Mouse (Mus musculus) intestine, embryonic 15.5 days (tissue): Measurements from ENCODE around the gene AI413582. TPM values are rescaled to one million over a fixed set of nuclear protein-coding genes. Genes with fewer than 3 reads are reported as not detected.
A peak's percentile ranks its signal among the peaks of the same experiment; 100 is the strongest.

Source experiments
- ATAC-seq: fragments of 200-750 bp; cut with Nextera tagmentation; 2 replicates; pipeline ENCODE4 v1.8.0; 2017; ENCODE audit warnings: moderate TSS enrichment, moderate library complexity
- H3K27ac ChIP-seq: fragments of 300-500 bp; sonication (generic); 2 replicates; pipeline ENCODE4 v1.5.1; 2015; ENCODE audit warnings: mild to moderate bottlenecking, inconsistent platforms
- H3K27me3 ChIP-seq: fragments of 300-500 bp; sonication (generic); replicated peaks from 2 replicates; pipeline ENCODE4 v1.6.1; 2015; ENCODE audit warnings: inconsistent platforms
- H3K36me3 ChIP-seq: fragments of 300-500 bp; sonication (generic); 2 replicates; pipeline ENCODE4 v1.6.1; 2015; ENCODE audit warnings: inconsistent platforms
- H3K4me1 ChIP-seq: fragments of 300-500 bp; sonication (generic); replicated peaks from 2 replicates; pipeline ENCODE4 v1.6.1; 2015; ENCODE audit warnings: inconsistent platforms
- H3K4me2 ChIP-seq: fragments of 300-500 bp; sonication (generic); replicated peaks from 2 replicates; pipeline ENCODE4 v1.6.1; 2015; ENCODE audit warnings: mild to moderate bottlenecking, inconsistent platforms
- H3K4me3 ChIP-seq: fragments of 300-500 bp; sonication (generic); replicated peaks from 2 replicates; pipeline ENCODE4 v1.5.1; 2015; ENCODE audit warnings: inconsistent platforms
- H3K9ac ChIP-seq: fragments of 300-500 bp; sonication (generic); 2 replicates; pipeline ENCODE4 v1.6.1; 2015; ENCODE audit warnings: inconsistent platforms
- H3K9me3 ChIP-seq: fragments of 300-500 bp; sonication (generic); 2 replicates; pipeline ENCODE4 v1.6.1; 2016; ENCODE audit warnings: inconsistent platforms
- WGBS: fragments of 180-500 bp; shearing (Covaris S2); methylation state at CpG from one replicate; pipeline ENCODE4 v1.1.7; 2015; 5-methylcytosine and 5-hydroxymethylcytosine counted together
- polyA plus RNA-seq: library from polyadenylated mRNA; unstranded; fragments of >200 nt; fragmentation: Nextera tagmentation; extraction: Ambion mirVana; gene quantifications from 2 replicates; pipeline ENCODE4 v1.2.1, GENCODE M21; 2015

Gene AI413582
- 29.7 and 38.2 TPM in 2 replicates for polyA plus RNA-seq

DNA sequence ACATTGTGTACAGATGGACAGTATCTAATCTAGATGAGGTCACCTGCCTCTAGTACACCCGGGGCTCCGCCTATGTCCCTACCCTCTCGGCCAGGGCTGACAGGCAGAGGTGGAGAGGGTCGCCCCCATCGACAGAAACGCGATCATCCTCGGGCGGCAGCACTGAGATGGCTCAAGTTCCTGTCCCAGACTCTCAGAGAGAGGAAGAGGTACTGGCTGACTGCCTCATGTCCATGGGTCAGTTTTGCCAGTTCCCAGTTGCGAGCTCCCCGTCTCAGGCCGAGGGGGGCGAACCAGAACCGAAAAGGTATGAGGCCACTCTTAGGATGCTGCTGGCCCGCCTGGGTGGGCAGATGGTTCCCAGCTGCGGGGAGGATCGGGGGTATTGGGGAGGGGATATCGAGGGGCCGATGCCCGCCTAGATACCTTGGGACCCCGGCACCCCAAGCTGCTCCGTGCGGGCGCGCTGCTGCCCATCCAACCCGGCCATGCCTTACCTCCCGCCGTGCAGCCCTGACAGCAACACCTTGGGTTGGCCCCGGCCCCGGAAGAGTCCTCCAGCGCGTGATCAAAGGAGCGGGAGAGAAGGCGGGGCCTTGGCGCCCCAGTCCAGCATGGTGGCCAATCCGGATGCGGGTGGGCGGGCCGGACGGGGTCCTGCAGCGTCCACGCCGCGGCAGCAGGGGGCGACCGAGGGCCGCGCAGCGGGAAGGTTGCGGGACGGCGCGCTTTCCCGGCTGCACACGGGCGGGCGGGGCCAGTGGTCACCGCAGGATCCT is at the start of gene AI413582:
Gene AI413582, minus strand, starts transcription at position 594 of the 779 bp plus-strand sequence.
- peak; percentile 96 for ATAC-seq
- Histone ChIP-seq H3K9me3 (no peaks in the 10 kb centered on the region), H3K4me3 (peak within 1 kb of the TSS; percentile 61), H3K4me1 (peaks cover 33% of the 10 kb centered on the region), H3K27me3 (no peaks in the 10 kb centered on the region), H3K9ac (peak within 1 kb of the TSS; percentile 66), H3K27ac (peak within 1 kb of the TSS; percentile 56), H3K4me2 (peak within 1 kb of the TSS; percentile 89), H3K36me3 (no peaks in the 10 kb centered on the region)
- WGBS = under 1% methylated on average over 58 of the region's 58 CpGs

DNA sequence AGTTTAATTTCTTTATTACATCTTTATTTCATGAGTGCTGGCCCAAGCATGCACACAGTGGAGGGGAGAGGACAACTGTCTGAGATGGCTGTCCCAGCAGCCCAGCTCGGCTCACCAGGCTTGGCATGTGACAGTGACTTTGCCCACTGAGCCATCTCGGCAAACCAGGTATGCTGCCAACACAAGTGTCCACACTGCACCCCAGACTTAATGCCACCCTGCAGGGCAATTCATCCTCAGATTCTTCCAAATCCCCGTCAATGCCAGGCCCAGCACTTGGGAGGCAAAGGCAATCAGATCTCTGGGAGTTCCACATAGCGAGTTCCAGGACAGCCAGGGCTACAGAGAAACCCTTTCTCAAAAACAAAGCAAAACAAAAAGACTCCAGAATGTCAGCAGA is 47.5 kb upstream of the AI413582 start:
- no peak overlapping the region for H3K4me3 ChIP-seq
- no peak overlapping the region for H3K4me2 ChIP-seq
- WGBS = 82% methylated on average over 4 of the region's 4 CpGs
- ATAC-seq = no peak
- no peaks in the 10 kb centered on the region for H3K9me3 ChIP-seq
- 0 out of 2 replicates have a peak, but pooled peaks cover 10% of the 10 kb centered on the region for H3K36me3 ChIP-seq
- no peaks in the 10 kb centered on the region for H3K27me3 ChIP-seq
- peaks cover 21% of the 10 kb centered on the region for H3K4me1 ChIP-seq
- H3K27ac ChIP-seq = 0 out of 2 replicates have a peak overlapping the region, but pooled peaks have one; percentile 3
- no peak overlapping the region for H3K9ac ChIP-seq

DNA sequence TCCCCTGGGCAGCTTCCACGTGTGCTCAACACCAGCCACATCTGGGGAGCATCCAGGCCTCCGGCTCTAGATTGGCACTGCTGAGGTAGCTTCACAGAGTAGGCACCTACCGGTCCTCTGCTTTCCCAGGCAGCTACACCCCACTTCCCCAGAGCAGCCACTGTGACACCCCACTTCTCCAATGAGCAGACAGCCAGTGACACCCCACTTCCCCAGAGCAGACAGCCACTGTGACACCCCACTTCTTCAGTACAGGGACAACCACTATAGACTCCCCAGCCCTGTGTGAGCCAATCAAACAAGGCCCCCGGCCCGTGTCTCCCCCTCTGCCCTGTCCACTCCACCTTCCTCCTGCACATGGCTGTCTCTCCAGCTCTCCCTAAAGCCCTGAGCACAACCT is 46.4 kb upstream of the AI413582 start:
- no peak overlapping the region for H3K9ac ChIP-seq

DNA sequence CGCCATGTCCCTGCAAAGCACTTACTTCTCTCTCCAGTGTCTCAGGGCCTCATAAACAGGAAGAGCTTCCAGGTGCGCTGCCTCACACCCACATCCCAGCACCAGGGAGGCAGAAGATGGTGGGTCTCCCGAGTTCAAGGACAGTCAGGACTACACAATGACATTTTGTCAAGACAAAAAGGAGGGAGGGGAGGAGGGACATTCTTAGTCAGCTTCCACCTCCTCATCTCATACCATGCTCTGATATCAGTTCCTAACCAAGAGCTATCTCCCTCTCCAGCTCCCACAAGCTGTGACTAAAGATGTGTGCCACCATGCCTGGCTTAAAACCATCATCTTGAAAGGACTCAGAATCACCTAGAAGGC is 45.9 kb upstream of the AI413582 start:
- H3K4me2 ChIP-seq = no peak overlapping the region
- H3K9me3 ChIP-seq = no peaks in the 10 kb centered on the region
- no peaks in the 10 kb centered on the region for H3K27me3 ChIP-seq
- H3K4me3 ChIP-seq = no peak overlapping the region
- peaks cover 21% of the 10 kb centered on the region for H3K4me1 ChIP-seq
- 0 out of 2 replicates have a peak, but pooled peaks cover 5% of the 10 kb centered on the region for H3K36me3 ChIP-seq
- ATAC-seq = no peak
- 43% methylated on average over 3 of the region's 3 CpGs for WGBS
- no peak overlapping the region for H3K9ac ChIP-seq
- H3K27ac ChIP-seq = no peak overlapping the region

More for the DNA sequence above, 46.4 kb upstream of the AI413582 start:
- Histone ChIP-seq H3K27me3 (no peaks in the 10 kb centered on the region), H3K4me2 (no peak overlapping the region), H3K9me3 (no peaks in the 10 kb centered on the region), H3K4me1 (peaks cover 21% of the 10 kb centered on the region), H3K36me3 (0 out of 2 replicates have a peak, but pooled peaks cover 10% of the 10 kb centered on the region), H3K4me3 (no peak overlapping the region), H3K27ac (no peak overlapping the region)
- 77% methylated on average over 5 of the region's 5 CpGs for WGBS
- ATAC-seq = no peak

DNA sequence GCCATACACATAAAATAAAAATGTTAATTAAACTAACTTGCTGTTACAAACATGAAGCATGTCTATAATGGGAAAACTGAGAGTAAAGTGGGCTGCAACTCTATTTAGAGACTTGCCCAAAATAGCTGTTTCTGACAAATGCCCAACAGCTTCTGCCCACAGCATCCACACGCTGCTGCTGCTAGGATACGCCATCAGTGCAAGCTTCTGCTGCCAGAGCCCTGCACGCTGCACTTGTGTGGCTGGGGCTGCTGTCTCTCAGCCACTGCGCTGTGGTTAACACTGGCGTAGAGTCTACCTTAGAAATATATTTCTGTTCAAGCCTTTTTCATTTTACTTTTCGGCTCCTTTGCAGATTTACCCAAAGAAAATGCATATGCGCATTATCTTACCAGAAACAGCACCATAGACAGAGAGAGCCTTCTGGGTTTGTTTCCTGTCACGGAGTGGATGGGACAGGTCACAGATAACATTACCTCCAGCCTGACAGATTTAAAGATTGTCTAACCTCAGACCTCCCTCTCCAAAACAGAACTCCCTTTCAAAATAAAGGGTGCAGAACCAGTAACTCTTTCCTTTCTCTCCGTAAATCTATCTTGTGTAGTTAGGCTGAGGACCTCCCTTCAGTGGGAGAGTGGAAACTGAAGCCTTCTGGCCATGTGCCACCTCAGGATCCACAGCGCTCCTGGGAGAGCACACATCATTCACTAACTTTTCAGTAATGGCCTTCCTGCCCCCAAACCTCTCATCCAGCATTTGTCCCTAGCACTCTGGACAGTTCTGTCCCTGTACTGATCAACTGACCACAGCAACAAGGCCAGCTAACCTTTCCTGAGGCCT is 45.3 kb upstream of the AI413582 start:
- H3K36me3 ChIP-seq = 0 out of 2 replicates have a peak, but pooled peaks cover 4% of the 10 kb centered on the region
- 67% methylated on average over 10 of the region's 10 CpGs for WGBS
- H3K27me3 ChIP-seq = no peaks in the 10 kb centered on the region
- H3K4me2 ChIP-seq = no peak overlapping the region
- H3K4me1 ChIP-seq = peaks cover 21% of the 10 kb centered on the region
- H3K9ac ChIP-seq = no peak overlapping the region
- H3K9me3 ChIP-seq = no peaks in the 10 kb centered on the region
- no peak for ATAC-seq
- H3K27ac ChIP-seq = no peak overlapping the region
- H3K4me3 ChIP-seq = no peak overlapping the region

DNA sequence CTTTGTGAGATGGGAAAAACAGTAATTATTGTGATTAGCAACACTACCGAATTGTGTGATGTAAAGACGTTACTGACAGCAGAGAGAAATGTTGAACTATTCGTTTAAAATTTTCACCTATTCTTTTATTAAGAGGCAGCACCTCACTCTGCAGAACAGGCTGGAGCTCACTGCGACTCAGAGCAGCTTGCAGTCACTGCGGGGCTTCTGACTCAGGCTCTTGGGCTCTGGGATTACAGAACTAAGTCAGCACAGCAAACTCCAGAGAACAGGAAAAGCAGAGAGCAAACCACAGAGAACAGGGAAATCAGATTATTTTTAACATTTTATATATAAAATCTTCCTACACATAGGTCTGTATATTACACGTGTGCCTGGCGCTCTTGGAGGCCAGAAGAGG is 44.0 kb upstream of the AI413582 start:
- no peaks in the 10 kb centered on the region for H3K27me3 ChIP-seq
- no peak overlapping the region for H3K4me2 ChIP-seq
- H3K9ac ChIP-seq = no peak overlapping the region
- ATAC-seq = no peak
- WGBS = 84% methylated on average over 7 of the region's 7 CpGs
- H3K9me3 ChIP-seq = no peaks in the 10 kb centered on the region
- H3K27ac ChIP-seq = no peak overlapping the region
- H3K4me1 ChIP-seq = peaks cover 21% of the 10 kb centered on the region
- H3K4me3 ChIP-seq = no peak overlapping the region
- 0 out of 2 replicates have a peak, but pooled peaks cover 4% of the 10 kb centered on the region for H3K36me3 ChIP-seq

DNA sequence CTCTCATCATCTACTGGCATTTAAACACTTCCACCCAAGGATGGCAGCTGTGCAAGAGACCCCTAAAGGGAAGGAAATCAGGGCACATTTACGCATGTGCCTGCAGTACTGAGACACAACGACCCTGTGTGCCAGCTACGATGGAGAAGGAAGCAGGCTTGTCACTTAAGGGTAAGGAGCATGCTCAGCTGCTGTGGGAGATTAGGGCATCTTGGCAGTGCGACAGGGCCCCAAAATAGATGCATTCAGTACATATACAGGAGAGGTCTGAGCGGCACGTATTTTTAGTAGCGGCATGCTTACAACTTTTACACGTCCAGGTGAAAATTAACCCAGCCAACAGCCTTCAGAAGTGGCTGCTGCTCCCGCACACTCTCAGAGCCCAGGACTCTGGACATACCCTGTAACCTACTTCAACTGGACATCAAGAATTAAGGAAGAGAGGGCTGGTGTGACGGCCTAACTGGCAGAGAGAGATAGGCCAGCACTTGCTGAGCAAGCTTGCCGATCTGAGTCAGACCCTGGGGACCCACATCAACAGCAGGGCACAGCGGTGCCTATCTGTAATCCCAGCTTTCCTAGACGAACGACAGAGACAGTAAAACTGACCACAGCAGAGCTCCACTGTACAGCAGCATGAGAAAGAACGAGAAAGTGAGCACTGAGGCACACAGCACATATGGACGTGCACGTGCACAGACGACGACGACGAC is 38.1 kb upstream of the AI413582 start:
- WGBS = 78% methylated on average over 21 of the region's 21 CpGs
- Histone ChIP-seq H3K9me3 (no peaks in the 10 kb centered on the region), H3K27me3 (no peaks in the 10 kb centered on the region), H3K4me1 (peaks cover 19% of the 10 kb centered on the region), H3K9ac (no peak overlapping the region), H3K4me2 (no peak overlapping the region), H3K36me3 (0 out of 2 replicates have a peak, but pooled peaks cover 4% of the 10 kb centered on the region), H3K27ac (no peak overlapping the region), H3K4me3 (no peak overlapping the region)
- no peak for ATAC-seq

DNA sequence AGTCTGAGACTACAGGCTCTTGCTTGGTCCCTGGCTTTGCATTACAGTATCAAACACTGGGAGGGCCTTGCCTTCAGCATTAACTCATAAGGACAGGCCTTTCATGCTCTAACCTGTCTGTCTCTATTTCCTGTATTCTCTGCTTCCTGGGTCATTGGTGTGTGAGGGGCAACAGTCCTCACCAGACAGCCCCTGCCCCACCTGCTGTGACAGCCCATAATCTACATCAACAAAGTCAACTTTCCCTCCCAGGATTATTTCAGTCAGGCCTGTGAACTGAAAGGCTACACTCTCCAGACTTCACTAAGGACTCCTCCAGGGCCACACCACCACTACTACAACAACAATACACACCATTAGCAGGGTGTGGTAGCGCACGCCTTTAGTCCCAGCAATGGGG is 37.5 kb upstream of the AI413582 start:
- 0 out of 2 replicates have a peak, but pooled peaks cover under 1% of the 10 kb centered on the region for H3K36me3 ChIP-seq
- no peaks in the 10 kb centered on the region for H3K27me3 ChIP-seq
- no peaks in the 10 kb centered on the region for H3K9me3 ChIP-seq
- WGBS = 84% methylated on average over 2 of the region's 2 CpGs
- no peak overlapping the region for H3K27ac ChIP-seq
- H3K4me2 ChIP-seq = no peak overlapping the region
- H3K4me3 ChIP-seq = no peak overlapping the region
- no peak for ATAC-seq
- H3K9ac ChIP-seq = no peak overlapping the region
- H3K4me1 ChIP-seq = peaks cover 19% of the 10 kb centered on the region

DNA sequence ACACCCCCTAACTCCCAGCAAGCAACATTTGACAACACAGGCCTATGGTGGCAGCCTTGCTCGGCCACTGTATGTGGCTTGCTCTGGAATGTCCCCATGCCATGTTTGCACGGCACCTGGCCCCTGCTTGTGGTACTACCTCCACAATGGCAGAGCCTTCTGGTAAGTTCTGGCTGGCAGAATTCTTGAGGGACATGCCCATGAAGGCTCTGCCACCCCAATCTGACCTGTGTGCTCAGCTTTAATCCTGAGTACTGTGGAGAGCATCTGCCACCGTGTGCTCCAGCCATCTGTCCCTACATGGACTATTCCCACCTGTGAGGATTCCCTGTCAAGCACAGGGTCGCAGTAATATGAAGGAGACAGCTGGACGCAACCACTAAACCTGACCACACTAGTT is 35.3 kb upstream of the AI413582 start:
- 74% methylated on average over 5 of the region's 5 CpGs for WGBS
- no peak overlapping the region for H3K4me3 ChIP-seq
- no peak overlapping the region for H3K4me2 ChIP-seq
- no peaks in the 10 kb centered on the region for H3K9me3 ChIP-seq
- H3K9ac ChIP-seq = no peak overlapping the region
- H3K27ac ChIP-seq = no peak overlapping the region
- peaks cover 9% of the 10 kb centered on the region for H3K36me3 ChIP-seq
- peaks cover 19% of the 10 kb centered on the region for H3K4me1 ChIP-seq
- no peak for ATAC-seq
- H3K27me3 ChIP-seq = no peaks in the 10 kb centered on the region

DNA sequence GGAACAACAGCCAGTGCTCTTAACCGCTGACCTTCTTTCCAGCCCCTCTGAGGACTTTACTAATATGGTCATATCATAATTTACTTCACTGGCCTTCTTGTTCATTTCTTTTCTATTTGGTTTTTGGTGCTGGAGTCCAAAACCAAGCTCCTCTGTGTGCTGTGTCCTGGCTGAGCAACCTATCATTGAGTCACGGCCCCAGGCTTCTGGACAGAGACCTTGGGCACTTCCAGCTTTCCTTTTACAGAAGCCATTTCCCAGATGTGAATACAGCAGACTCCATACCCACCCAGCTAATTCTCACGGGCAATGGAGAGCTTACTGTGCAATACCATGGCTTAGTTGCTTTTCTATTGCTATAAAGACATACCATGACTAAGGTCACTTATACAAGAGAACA is 34.7 kb upstream of the AI413582 start:
- Histone ChIP-seq H3K27ac (no peak overlapping the region), H3K9ac (no peak overlapping the region), H3K4me3 (no peak overlapping the region), H3K4me2 (no peak overlapping the region), H3K4me1 (peaks cover 19% of the 10 kb centered on the region), H3K27me3 (no peaks in the 10 kb centered on the region), H3K9me3 (no peaks in the 10 kb centered on the region), H3K36me3 (peaks cover 14% of the 10 kb centered on the region)
- WGBS = 83% methylated on average over 3 of the region's 3 CpGs
- no peak for ATAC-seq

DNA sequence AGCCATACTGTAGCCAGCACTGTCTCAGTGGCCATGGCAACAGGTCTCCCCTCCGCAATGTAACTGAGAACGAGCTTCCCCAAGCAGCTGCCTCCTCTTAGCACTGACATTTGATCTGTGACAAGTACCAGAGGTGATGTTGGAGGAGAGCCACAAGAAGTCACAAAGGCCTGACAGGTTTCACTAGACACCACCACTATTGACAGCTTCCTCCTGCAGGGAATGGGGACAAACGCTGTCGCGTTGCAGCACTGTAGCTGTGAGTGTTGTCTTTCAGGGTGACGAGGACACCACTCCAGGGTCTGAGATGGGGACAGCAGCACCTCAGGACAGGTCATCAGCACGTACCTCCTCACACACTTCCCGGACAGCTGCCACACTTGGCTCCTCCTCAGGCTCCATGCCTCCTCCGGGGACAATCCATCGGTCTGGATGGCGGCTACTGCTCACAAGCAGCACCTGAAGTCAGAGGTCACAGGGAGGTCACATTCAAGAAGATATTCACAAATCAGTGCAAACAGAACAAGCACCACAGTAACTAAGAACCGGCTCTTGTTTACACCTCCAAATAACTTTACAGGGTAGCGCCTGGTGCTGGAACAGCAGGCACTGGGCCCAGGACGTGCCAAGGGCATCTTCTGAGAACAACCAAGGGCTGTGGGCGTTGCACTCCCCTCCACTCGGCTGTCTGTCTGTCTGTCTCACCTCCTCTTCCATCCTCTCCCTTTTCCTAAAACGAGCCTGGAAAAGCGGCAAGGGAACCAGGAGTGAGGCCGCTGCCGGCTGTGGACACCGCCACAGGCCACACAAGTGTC is 31.0 kb upstream of the AI413582 start:
- no peak overlapping the region for H3K27ac ChIP-seq
- no peak overlapping the region for H3K9ac ChIP-seq
- ATAC-seq = no peak
- 59% methylated on average over 21 of the region's 21 CpGs for WGBS
- H3K4me1 ChIP-seq = peaks cover 10% of the 10 kb centered on the region; the same call in 1 of the 2 replicates
- H3K9me3 ChIP-seq = no peaks in the 10 kb centered on the region
- no peak overlapping the region for H3K4me2 ChIP-seq
- H3K27me3 ChIP-seq = no peaks in the 10 kb centered on the region
- H3K4me3 ChIP-seq = no peak overlapping the region
- peaks cover 33% of the 10 kb centered on the region for H3K36me3 ChIP-seq
